Mouse (Mus musculus): ENCODE results near the gene Nupl1.

- TF ChIP-seq POLR2A (IDR thresholded peaks at IDR 0.05; ENCODE audit: extremely low read depth, insufficient read depth, low read length): peak; percentile 62
- TF ChIP-seq CTCF (IDR thresholded peaks at IDR 0.05; ENCODE audit: low read depth, low read length): no peak
These were observed at the start of gene Nupl1, which contains the start of gene Gm49336 for GRCm38 (mm10) chr14:60251281-60252003.
